Mouse (Mus musculus) spleen, postnatal 0 days (tissue): ENCODE measurements around the gene Dcun1d2. TPM values are rescaled to one million over a fixed set of nuclear protein-coding genes. Genes with fewer than 3 reads are reported as not detected.

Experiments
- polyA plus RNA-seq: library from polyadenylated mRNA; unstranded; fragments of >200 nt; fragmentation: Nextera tagmentation; extraction: Ambion mirVana; gene quantifications from 2 replicates; pipeline ENCODE4 v1.2.1, GENCODE M21; 2015

The Dcun1d2 gene
- polyA plus RNA-seq = 8.3 and 9.5 TPM in 2 replicates

GRCm38 (mm10) chr8:13287692-13288623 is at the start of gene Dcun1d2, which contains the start of gene Tmco3:
Dcun1d2 (minus strand) TSS chr8:13288131.
Tmco3 (plus strand) TSS chr8:13288190.

DNA sequence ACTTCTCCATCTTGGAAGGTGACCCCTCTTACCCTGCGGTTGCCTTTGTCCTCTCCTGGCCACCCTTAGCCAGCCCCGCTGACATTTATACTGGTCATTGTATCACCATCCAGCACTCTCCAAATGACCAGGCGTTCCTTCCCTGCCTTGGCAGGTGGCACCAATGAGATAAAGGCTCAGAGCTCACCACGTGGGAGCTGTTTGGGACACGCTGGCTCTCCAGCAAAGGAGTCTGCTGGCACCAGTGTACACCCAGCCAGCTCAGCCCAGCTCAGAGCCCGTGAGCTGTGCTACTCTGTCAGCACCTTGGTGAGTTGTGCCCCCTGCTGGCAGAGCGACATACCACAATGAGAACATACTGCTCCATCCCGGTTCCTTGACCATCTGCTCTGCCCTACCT is 33.9 kb downstream of the Dcun1d2 start, which contains the start of gene Adprhl1:
TSS of gene Adprhl1 (minus strand) at position 144 of the 400 bp plus-strand sequence.

Other genes with a start within 250 kb of the Dcun1d2 start
- gene Proz, start 227.2 kb downstream of the Dcun1d2 start, polyA plus RNA-seq = 0.14 and 0.30 TPM in 2 replicates
- 15.8 and 17.3 TPM in 2 replicates for gene Pcid2, start 182.7 kb downstream of the Dcun1d2 start, polyA plus RNA-seq
- 92.5 and 94.2 TPM in 2 replicates for gene Cul4a, start 182.5 kb downstream of the Dcun1d2 start, polyA plus RNA-seq
- 155 and 184 TPM in 2 replicates for gene Lamp1, start 129.0 kb downstream of the Dcun1d2 start, polyA plus RNA-seq
- gene Grtp1, start 87.5 kb downstream of the Dcun1d2 start, polyA plus RNA-seq = 5.9 and 7.3 TPM in 2 replicates
- gene Adprhl1, start 34.0 kb downstream of the Dcun1d2 start, polyA plus RNA-seq = not detected in 2 replicates
- gene Tmco3, start 59 bp upstream of the Dcun1d2 start, polyA plus RNA-seq = 9.6 and 11.7 TPM in 2 replicates
- gene Tfdp1, start 50.6 kb upstream of the Dcun1d2 start, polyA plus RNA-seq = 137 and 139 TPM in 2 replicates
- 0.14 TPM in 1 of 2 replicates, not detected in the other for gene Atp4b, start 108.7 kb upstream of the Dcun1d2 start, polyA plus RNA-seq
- gene Grk1, start 117.0 kb upstream of the Dcun1d2 start, polyA plus RNA-seq = 0.04 TPM in 1 of 2 replicates, not detected in the other
- gene Tmem255b, start 147.1 kb upstream of the Dcun1d2 start, polyA plus RNA-seq = 0.84 and 1.1 TPM in 2 replicates
- 29.0 and 47.1 TPM in 2 replicates for gene Gas6, start 206.4 kb upstream of the Dcun1d2 start, polyA plus RNA-seq